Mouse (Mus musculus): ENCODE measurements around the gene Ap1g2.

DNA sequence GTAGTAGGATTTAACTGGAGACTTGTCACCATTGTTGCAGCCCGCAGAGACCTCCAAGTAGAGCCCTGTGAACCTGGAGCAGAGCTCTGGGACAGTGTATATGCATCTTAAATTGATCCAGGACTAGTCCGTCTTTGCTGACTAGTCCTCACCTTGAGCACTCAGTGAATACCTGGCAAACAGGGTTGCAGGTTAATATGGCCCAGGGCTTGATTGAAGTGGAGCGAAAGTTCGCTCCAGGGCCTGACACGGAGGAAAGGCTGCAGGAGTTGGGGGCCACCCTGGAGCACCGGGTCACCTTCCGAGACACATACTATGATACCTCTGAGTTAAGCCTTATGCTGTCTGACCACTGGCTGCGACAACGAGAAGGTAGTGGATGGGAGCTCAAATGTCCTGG is 11.1 kb downstream of the Ap1g2 start:
- TF ChIP-seq EP300 (IDR thresholded peaks at IDR 0.05; ENCODE audit: low read depth in 1 of 2, low read length in 2 of 2), result no peak
- TF ChIP-seq GABPA (IDR thresholded peaks at IDR 0.05; ENCODE audit: low read depth, low read length), result no peak
- TF ChIP-seq MXI1 (IDR thresholded peaks at IDR 0.05; ENCODE audit: low read depth, low read length), result no peak
- no peak for TF ChIP-seq KAT2A (conservative IDR thresholded peaks at IDR 0.05; ENCODE audit: low read depth, low read length)
- TF ChIP-seq CTCF (IDR thresholded peaks at IDR 0.05 in 2 of 3, conservative IDR thresholded peaks at IDR 0.05 in 1 of 3; ENCODE audit: control insufficient read depth in 1 of 3, insufficient read depth in 1 of 3, low read depth in 2 of 3, low read length in 3 of 3, poor library complexity in 1 of 3, severe bottlenecking in 1 of 3), result no peak
- no peak for TF ChIP-seq MEF2A (IDR thresholded peaks at IDR 0.05; ENCODE audit: extremely low read depth, insufficient replicate concordance, low read depth, low read length, poor library complexity, severe bottlenecking)
- TF ChIP-seq POLR2A (IDR thresholded peaks at IDR 0.05; ENCODE audit: control insufficient read depth in 1 of 2, insufficient read depth in 1 of 2, low read depth in 1 of 2, low read length in 2 of 2, poor library complexity in 1 of 2), result no peak
- TF ChIP-seq GATA1 (IDR thresholded peaks at IDR 0.05; ENCODE audit: low read depth, low read length), result no peak
- TF ChIP-seq MYB (IDR thresholded peaks at IDR 0.05; ENCODE audit: low read depth, low read length), result no peak
- TF ChIP-seq ZNF384 (IDR thresholded peaks at IDR 0.05; ENCODE audit: low read depth, low read length), result no peak
- TF ChIP-seq UBTF (IDR thresholded peaks at IDR 0.05; ENCODE audit: borderline replicate concordance, insufficient read depth, low read depth, low read length), result no peak
- TF ChIP-seq USF2 (IDR thresholded peaks at IDR 0.05; ENCODE audit: borderline replicate concordance in 1 of 2, insufficient read depth in 1 of 2, low read depth in 1 of 2, low read length in 2 of 2), result no peak
- no peak for TF ChIP-seq CHD1 (IDR thresholded peaks at IDR 0.05; ENCODE audit: low read depth, low read length)
- TF ChIP-seq ZC3H11A (IDR thresholded peaks at IDR 0.05; ENCODE audit: low read depth, low read length), result no peak
